Mouse (Mus musculus) heart, postnatal 10 days (tissue): Measurements from ENCODE around the gene Usp6nl. TPM values are rescaled to one million over a fixed set of nuclear protein-coding genes. Genes with fewer than 3 reads are reported as not detected.
A peak's percentile ranks its signal among the peaks of the same experiment; 100 is the strongest.

Experiments
- DNase-seq, 2 experiments: peaks; one replicate each; pipeline ENCODE4 v3.0.0; 2021
- intact Hi-C: fragments of 180-260 bp; cut with DNase I; formaldehyde crosslinking; loops from one replicate; pipeline ENCODE4 v1.15.1; 2025
- total RNA-seq, 2 experiments: library from RNA; stranded (reverse); gene quantifications; 2 replicates each; pipeline ENCODE4 v1.2.3; 2021

The Usp6nl gene
- total RNA-seq, 2 experiments from 2014 or later, result 13.6 to 14.6 TPM

DNA sequence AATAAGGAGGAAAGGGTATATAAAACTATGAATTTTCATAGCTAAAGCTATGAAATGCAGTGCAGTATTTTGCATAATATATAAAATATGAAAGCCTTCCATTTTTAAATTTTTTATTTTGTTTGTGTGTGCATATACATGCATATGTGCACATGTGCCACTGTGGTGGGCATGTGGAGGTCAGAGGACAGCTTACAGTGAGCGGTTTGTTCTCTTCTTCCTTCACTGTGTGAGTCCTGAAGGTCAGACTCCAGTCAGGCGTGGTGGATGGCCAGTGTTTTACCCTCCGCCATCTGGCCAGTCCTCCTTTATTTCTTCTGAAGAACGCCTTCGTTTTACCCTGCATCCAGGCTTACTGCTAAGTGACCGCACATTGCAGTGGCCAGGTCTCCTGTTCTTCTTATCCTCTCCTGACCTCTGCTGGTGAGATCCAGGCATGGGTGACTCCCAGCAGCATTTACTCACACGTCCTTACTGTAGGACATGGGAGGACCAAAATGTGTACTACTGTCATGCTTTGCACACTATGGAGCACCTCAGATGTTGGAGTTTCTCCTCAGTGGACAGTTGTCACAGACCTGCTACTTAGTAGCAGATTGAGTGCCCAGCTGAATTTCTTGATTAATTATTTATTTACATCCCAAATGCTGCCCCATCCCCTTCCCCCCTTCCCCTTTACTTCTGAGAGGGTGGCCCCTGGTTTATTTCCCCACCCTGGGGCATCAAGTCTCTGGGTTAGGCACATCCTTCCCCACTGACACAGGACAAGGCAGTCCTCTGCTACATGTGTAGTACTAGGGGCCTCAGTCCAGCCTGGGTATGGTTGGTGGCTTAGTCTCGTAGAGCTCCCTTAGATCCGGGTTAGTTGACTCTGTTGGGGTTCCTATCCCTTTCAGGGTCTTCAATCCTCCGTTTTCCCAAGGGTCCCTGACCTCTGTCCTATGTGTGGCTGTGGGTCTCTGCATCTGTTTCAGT is 82.9 kb downstream of the Usp6nl start:
- peak; percentile 90 to 91 for DNase-seq
- intact Hi-C loops, result loop anchor here (1.0 to 5.0 kb wide), 4 partner anchors 81 to 408 kb away; no protein-coding TSS in a partner anchor

DNA sequence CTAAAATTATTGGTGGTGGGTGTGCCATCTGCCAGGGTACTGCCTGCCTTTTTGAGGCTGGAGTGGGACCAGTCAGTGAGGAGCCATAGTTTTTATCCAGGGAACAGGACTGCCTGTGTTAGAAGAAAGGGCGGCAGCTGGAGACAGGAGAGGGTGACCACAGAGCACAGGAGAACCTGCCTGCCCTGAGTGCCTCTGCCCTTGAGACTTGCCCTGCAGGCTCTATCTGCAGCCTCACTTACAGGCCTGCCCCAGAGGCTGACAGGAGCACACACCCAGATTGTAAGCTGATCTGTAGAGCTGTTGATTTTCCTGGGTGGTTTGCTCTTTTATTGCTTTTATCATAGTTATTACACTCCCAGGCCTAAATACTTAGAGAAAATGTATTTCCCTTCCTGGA is 85.2 kb downstream of the Usp6nl start:
- intact Hi-C loops, result loop anchor here (5.0 kb wide), 1 partner anchor 410 kb away; no protein-coding TSS in a partner anchor
- DNase-seq, result no peak

DNA sequence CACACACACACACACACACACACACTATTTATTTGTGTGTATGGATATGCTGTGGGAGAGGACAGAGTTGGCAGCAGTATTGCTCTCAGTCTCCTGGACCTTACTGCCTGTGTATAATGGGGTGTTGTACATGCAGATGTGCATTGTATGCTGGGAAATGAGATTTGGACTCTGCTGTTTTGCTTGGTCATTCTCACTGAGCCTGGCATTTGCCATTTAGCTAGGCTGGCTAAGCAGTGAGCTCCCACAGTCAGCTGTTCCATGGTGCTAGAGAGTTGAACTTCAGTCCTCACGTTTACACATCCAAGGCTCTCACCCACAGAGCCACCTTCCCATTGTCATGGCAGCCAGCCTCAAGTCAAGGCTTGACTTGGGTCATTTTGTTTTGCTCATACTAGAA is 90.2 kb downstream of the Usp6nl start:
- intact Hi-C loops, result no loop called here
- DNase-seq, result no peak

- intact Hi-C loops, result no loop called here
- no peak for DNase-seq
These were observed 91.3 kb downstream of the Usp6nl start for GRCm38 (mm10) chr2:6413723-6414122.

- no peak for DNase-seq
- intact Hi-C loops, result no loop called here
These were observed 91.9 kb downstream of the Usp6nl start for GRCm38 (mm10) chr2:6414400-6414799.

GRCm38 (mm10) chr2:6417158-6417557 is 94.7 kb downstream of the Usp6nl start:
- intact Hi-C loops, result no loop called here
- no peak for DNase-seq

DNA sequence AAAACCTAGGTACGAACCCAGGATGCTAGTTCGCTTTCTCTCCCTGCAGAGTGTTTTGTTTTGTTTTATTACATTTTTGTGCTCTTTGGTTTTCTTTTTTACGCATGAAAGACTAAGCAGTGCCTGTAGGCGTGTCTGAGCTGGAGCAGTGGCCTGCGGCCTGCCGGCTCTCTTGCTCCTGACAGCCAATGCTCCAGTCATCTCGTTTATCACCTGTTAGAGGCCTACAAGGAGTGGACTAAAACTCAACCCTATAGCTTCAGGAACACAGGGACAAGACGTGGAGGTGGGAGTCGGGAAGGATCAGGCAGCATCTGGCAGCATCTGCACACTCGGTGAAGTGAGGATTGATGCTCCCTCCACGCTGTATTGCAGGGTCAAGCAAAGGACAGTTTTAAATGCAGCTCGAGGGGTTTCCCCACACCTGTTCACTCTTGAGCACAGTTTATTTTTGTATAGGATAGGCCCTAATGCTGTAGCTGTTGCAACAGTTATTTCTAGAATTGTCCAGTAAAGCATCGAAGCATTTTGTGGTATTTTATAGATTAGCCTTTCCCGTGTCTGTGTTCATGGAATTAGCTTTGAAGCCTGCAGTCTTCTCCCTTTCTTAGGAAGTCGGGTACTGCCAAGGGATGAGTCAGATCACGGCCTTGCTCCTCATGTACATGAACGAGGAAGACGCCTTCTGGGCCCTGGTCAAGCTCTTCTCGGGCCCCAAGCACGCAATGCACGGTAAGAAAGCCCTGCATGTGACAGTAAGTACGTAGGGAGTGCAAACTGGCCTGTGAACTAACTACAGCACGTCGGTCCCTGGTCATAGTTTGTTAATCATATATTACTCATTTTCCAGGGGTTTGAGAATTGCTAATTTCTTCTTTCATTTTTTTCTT is 101.4 kb downstream of the Usp6nl start:
- DNase-seq, result no peak
- intact Hi-C loops, result no loop called here

DNA sequence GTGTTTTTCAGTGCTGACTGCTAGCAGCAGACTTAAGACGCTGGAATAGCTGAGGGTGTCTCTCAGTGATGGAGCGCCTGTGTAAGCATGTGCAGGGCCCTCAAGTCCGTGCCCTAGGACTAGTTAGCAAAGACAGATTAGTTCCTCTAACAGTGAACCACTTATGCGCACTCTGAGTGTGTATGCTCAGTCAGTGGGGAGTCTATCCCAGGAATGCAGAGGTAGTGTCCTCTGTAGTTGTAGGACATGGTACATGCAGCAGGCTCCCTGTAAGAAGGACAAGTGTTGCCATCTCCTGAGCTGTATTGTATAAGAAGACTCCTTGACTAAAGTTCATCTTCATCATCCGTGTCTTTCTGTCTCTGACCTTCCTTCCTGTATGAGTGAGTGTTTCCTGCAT is 102.4 kb downstream of the Usp6nl start:
- no peak for DNase-seq
- intact Hi-C loops, result no loop called here

GRCm38 (mm10) chr2:6436085-6436950 is 113.9 kb downstream of the Usp6nl start:
- intact Hi-C loops, result loop anchor here (2.0 to 10.0 kb wide), 4 partner anchors 32 to 1948 kb away; no protein-coding TSS in a partner anchor
- DNase-seq, result peak; percentile 62 to 78

DNA sequence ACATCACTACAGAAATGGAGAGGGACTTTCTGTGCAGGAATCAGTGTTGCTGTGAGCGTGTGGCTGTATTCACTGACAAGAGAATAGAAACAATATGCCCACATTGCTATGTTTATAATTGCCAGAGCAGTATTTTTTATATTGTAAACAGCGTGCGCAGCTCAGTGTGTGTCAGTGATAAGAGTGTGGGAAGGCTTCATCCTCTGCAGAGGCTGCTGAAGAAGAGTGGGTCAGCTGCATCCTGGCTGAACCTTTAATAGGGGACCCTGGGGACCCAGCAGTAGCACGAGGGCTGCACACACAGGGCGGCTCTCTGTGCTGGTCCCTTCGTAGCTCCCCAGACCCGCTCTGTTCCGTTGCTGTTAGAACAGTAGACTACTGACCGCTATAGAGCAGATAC is 119.2 kb downstream of the Usp6nl start:
- DNase-seq, result no peak
- intact Hi-C loops, result no loop called here

DNA sequence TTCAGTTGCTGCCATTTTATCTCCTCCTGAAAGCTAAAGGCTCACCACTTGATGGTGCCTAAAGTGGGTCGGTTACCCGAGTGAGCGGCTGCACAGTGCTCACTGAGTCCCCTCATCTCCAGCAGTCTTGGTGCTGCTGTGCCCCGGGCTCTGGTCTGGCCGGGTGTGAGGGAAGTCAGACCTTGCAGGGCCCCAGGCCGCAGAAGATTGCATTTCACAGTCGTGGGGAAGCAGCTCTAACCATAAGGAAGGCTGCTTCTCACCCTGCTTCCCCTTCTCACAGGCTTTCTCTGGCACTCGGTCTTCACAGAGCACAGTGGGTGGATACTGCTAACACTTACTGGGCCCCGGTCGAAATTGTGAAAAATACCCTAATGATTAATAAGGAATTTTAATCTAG is 119.8 kb downstream of the Usp6nl start:
- no peak for DNase-seq

DNA sequence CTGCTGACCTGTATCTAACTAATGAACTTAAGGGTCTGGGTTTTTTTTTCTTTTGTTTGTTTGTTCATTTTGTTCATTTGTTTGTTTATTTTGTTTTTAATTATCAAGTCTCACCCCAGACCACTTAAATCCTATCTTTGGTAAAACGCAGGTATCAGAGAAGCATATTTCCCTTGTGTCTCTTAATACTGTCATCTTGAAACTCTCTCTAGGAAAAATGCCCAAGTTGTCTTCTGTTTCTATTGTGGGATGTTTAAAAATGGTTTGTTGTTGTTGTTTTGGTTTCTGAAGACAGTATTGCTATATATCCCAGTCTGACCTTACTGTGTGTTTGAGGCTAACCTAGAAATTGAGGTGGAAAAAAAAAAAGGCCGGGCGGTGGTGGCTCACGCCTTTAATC is 121.5 kb downstream of the Usp6nl start:
- no peak for DNase-seq
- intact Hi-C loops, result no loop called here

More for the DNA sequence above, 119.8 kb downstream of the Usp6nl start:
- intact Hi-C loops, result no loop called here

DNA sequence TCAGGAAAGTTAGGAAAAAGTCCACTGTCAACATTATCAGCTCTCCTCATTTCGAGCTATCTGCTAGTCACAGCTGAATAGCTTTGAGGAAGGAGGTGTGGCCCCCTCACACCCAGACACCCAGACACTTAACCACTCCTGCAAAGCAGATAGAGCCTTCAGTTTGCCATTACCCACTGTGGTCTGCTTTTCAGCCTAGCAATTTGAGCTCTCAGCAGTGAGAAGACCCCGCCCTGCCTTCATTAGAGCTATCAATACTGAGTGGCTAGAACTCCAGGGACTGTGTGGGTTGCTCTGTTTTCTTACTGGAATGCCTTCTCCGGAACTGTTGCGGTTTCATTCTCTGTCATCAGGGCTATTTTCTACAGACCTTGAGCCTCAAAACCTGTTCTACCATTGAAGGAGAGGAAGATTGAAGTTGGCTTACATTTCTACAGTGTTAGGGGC is 122.3 kb downstream of the Usp6nl start:
- intact Hi-C loops, result no loop called here
- no peak for DNase-seq

DNA sequence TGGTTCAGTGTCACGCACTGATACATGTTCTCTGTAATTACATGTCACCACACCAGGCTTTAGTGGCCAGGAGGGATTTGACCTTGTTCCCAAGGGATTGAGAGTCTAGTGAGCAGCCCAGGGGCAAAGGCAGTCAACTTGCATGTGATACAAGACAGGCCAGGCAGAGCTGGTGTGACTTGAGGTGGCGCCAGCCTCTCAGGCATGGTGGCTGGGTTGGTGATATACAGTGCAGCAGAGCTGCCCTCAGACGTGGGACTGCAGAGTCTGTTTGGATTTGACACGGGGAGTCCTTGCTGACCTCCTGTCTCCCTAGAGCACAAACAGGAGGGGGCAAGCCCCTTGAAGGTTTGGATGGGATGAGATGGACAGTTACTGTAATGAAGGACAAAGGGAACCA is 123.4 kb downstream of the Usp6nl start:
- intact Hi-C loops, result no loop called here
- DNase-seq, result no peak

GRCm38 (mm10) chr2:6448880-6449279 is 126.4 kb downstream of the Usp6nl start:
- intact Hi-C loops, result no loop called here
- no peak for DNase-seq

DNA sequence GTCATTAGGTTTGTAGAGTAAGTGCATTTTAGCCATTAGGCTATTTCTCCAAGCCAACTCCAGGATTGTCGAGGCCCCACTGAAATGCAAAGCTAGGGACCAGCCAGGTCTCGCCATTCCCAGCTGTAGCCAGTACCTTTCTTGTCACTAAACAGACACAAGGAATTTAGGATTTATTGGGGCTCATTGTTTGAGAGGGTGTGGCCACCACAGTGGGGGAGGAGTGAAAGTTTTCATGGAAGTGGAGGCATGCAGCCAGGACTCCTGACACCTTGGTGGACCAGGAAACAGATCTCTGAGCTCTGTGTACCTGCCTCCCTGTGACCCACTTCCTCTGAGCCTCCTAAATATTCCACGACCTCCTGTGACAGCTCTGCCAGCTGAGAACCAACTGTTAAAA is 127.2 kb downstream of the Usp6nl start:
- intact Hi-C loops, result no loop called here
- no peak for DNase-seq

GRCm38 (mm10) chr2:6450544-6450943 is 128.1 kb downstream of the Usp6nl start:
- DNase-seq, result peak; percentile 30 to 34
- intact Hi-C loops, result no loop called here

- no peak for DNase-seq
- intact Hi-C loops, result no loop called here
These were observed 132.6 kb downstream of the Usp6nl start for GRCm38 (mm10) chr2:6454941-6455516.

- intact Hi-C loops, result no loop called here
- DNase-seq, result no peak
These were observed 137.0 kb downstream of the Usp6nl start for GRCm38 (mm10) chr2:6459282-6460047.
